Mouse (Mus musculus): ENCODE results near the gene Slamf9.

Slamf9 gene

GRCm38 (mm10) chr1:172462534-172462933, 12.6 kb upstream of the Slamf9 start:
- no peak for DNase-seq

GRCm38 (mm10) chr1:172463387-172464333, 11.5 kb upstream of the Slamf9 start:
- DNase-seq, result no peak

DNA sequence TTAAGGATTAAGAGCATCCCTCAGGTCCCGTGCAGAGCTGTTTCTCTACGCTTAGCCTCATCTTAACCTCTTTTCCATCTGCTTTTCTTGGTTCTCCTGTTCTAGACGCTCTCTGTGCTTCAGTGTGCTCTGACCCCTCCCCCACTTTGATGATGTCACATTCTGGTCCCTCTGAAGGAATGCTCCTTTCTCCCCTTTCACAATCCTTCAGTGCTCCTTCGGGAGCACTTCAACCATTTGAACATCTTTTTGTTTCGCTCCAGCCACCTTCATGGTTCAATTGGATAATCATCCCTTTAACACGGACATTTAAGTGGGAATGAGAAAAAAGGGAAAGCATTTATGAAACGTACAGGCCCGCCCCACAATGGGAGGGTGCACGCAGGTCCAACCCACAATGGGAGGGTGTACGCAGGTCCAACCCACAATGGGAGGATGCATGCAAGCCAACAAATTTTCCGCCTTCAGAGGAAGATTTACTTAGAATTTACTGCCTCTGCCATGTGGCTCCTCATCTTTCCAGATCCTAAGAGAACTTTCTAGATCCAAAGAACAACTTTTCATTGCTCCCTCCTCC, 6.8 kb upstream of the Slamf9 start:
- no peak for DNase-seq

DNA sequence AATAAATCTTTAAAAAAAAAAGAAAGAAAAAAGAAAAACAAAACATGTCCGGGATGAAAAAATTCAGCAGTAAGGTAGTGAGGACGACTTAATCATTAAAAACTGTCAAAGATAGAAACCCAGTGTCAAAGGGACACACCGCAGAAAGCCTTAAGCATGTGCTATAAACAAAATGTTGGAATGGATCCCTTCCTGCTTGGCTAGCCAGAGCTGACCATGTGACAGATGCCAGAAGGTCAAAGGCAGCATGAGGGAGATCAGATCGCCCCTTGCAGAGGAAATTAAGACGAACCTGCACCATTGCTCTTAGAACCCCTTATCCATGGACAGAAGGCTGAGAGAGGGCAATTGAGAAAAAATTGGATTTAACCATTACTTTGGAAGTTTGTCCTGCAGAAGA, 5.8 kb upstream of the Slamf9 start:
- no peak for DNase-seq

GRCm38 (mm10) chr1:172469810-172470448, 5.2 kb upstream of the Slamf9 start:
- DNase-seq, result no peak

DNA sequence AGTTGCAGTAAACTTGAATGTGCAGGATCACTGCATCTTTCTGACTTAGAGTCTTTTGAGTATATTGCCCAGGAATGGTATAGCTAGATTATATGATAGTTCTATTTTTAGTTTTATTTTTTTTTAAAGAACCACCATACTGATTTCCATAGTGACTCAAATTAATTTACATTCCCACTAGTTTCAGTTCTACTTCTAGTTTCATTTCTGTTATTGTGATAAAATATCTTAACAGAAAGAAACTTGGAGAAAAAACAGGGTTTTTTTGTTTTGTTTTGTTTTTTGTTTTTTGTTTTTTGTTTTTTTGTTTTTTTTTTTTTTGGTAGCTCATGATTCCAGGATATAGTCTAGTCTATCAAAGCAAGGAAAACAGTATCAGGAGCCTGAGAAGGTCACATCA, 2.2 kb upstream of the Slamf9 start:
- DNase-seq, result no peak

DNA sequence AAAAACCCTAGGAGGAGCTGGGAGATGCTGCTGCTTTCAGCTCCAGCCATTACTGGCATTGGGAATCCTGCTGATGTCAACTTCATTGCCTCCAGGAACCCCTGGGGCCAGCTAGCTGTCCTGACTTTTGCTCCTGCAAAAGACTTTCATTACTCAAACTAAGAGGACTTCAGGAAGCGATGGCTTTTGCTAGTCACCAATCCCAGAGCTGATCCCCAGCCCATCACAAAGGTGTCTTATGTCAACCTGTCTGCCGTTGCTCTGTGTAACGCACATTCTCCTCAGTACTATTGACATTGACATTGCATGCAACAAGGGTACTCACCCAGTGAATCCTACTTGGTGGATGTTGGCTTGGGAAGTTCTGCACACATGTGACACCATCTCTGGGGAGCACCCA, 962 bp upstream of the Slamf9 start:
- no peak for DNase-seq

- DNase-seq, result no peak
These were observed 2.9 kb downstream of the Slamf9 start for GRCm38 (mm10) chr1:172478020-172478419.

GRCm38 (mm10) chr1:172480376-172480775, 5.2 kb downstream of the Slamf9 start:
- no peak for DNase-seq

DNA sequence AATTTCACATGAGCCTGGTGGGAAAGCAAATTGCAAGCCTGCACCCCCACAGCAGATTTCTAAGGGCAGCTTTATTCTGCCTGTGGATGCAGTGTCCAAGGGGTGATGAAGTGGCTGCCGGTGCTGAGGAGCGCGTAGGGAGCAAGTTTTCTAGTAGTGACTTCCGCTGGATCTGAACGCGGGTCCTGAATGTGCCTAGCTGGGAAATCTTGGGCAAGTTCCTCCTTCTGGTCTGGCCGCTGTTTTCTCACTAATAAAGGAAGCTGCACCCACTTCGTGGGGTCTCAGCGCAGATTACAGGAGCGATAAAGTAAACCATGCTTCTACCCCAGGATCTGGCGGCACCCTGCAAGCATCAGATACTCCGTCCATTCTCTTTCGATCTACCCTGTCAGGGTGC, 6.0 kb downstream of the Slamf9 start:
- no peak for DNase-seq

DNA sequence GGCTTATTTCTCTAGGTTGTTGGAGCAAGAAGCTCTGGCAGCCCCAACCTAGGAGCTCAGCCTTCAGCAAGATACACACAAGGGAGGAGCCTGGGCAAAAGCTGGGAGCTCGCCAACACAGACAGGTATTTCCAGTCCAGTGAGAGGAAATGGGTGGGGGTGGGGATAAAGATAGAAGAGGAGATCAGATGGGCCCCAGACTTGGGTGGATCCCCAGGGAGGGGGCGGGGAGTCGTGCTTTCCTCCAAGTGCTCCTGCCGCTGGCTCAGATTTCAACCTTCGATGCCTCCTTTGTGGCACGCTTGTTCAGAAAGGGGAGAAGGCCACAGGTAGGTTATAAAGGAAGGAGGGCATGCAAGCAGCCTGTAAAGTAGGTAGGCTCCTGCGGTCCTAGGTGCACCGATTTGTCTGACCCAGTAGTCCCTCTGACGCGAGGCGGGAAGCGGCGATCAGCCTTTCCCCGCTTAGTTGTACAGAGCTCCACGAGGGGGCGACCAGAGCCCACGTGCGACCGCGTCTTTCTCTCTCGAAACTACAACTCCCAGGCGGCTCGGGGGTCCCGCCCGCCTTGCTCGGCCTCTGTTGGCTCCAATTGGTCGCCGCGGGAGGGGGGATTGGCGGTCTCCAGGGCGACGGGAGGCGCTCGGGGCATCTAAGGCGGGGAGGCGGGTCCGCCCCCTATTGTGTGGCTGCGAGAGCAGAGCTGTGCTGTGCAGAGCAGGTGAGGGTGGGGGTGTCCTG, 6.6 kb downstream of the Slamf9 start, which contains the start of gene Igsf9:
TSS of gene Igsf9 (plus strand) at position 249 of the 741 bp plus-strand sequence.
- DNase-seq, result peak; percentile 89

DNA sequence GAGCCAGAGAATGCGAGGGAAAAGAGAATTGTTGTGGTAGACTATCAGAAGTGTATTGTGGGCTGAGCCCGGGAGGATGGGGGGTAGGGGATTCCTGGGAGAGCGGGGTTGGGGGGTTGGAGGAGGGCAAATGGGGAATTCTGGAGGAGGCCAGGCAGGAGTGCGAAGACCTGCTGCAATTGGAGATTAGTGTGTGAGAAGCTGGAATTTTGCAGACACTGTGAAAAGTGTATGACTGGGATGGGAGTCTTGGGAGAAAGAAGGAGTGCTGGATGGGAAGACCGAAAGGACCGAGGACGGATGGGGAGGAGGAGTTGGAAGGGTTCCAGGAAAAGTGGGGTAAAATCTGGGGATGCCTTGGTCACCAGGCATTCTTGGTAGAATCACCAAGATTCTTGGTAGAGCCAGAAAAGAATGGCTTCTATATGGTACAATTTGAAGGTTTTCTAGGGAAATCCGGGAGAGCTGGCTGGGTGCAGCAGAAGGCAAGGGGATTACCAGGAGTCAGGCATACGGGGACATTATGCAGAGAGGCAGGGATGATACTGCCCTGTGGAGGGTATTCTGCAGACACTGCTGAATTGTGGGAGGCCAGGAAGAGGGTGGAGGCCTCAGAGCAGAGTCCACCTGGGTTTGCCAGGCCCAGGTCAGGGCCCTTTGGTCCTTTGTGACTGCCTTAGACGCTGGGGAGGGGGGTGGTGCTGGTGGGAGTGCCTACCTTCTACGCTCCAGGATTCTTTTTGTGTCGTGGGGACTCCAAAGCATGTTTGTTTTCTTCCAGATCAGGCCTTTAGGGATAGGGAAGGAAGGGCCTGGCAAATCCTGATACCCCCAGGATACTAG, 7.6 kb downstream of the Slamf9 start:
- no peak for DNase-seq

- no peak for DNase-seq
These were observed 8.2 kb downstream of the Slamf9 start for GRCm38 (mm10) chr1:172483361-172483660.

DNA sequence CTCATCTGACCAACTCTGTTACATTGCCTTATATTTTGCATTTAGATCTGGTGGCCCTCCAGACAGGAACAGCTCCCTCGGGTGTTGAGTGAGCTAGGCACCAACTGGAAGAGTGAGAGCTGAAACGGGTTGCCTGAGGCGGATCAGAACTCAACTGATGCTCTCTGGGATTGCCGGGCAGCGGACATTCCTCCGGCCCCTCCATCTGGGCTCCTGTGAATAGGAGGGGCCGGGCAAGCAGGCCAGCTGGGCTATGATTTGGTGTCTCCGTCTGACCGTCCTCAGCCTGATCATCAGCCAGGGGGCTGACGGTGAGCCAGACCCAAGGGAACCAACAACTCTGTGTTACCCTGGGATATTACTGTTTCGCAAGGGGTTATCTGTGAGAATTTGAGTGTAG, 9.1 kb downstream of the Slamf9 start:
- no peak for DNase-seq

- no peak for DNase-seq
These were observed 9.5 kb downstream of the Slamf9 start for GRCm38 (mm10) chr1:172484671-172485070.

- no peak for DNase-seq
These were observed 10.7 kb downstream of the Slamf9 start for GRCm38 (mm10) chr1:172485821-172486220.

- DNase-seq, result no peak
These were observed 11.1 kb downstream of the Slamf9 start for GRCm38 (mm10) chr1:172486236-172486635.

- DNase-seq, result no peak
These were observed 11.5 kb downstream of the Slamf9 start for GRCm38 (mm10) chr1:172486651-172487050.

- no peak for DNase-seq
These were observed 12.7 kb downstream of the Slamf9 start for GRCm38 (mm10) chr1:172487859-172488258.

DNA sequence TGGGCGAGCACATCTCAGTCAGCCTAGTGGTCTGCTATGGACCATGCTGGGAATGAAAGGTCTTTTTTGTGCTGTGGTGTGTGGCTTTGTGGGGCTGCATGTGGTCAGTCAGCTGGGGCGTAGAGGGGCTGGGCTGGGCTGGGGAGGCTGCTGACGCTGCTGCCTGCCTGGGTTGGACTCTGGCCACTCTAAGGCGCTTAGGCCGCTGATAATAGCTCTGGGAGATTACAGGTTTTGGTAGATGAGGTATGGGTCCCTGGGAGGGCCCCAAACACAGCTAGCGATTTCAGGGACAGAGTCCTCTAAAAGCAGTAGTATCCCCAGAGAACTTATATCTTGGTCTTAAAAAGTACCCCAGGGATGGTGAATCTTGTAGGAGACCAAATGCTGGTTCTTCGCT, 13.7 kb downstream of the Slamf9 start:
- DNase-seq, result no peak

DNA sequence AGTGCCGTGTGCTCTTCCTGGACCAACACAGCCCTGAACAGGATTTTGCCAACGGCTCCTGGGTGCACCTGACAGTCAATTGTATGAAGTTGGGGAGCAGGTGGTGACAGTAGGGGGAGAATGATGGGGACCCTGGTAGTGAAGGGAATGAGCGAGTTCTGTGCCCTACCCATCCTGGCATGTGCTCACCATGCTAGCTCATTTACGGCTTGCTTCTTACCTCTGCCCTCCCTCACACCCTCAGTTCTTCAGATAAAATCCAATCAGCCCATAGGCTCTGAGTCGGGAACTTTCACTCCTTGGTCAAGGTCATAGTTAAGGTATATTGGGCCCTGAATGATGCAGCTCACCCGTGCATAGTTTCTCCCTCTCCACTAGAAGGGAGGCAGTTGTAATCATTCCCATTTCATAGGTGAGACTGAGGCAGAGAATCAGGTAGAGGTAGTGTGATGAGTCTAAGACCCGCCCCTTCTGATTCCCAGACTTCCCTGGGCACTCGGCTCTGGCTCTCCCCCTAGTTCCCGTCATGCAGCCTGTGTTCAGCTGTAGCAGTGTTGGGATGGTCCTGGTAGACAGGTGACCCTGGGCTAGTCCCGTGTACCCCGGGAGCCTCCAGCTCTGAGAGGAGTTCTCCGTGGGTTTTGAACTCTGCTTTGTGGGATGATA, 14.6 kb downstream of the Slamf9 start:
- DNase-seq, result no peak

DNA sequence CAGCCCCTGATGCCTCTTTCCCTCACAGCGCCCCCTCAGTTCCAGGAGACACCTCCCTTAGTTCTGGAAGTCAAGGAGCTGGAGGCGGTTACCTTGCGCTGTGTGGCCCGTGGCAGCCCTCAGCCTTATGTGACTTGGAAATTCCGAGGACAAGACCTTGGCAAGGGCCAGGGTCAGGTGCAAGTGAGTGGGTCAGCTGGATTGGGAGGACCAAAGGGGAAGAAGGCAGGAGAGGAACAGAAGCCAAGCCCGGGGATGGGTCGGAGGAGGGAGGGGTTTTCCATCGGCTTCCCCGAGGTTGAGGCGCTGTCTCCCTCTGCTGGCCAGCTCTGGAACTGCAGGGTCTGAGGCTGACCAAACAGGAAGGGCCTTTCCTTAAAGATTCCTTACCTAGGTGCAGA, 15.1 kb downstream of the Slamf9 start:
- DNase-seq, result peak; percentile 94

Measured in lung, postnatal 14 days (tissue).